Mouse (Mus musculus): Measurements from ENCODE around the gene Arf6.
"Not testable (repeated sequence)": the region's sequence is repeated elsewhere in the genome, so short reads cannot be mapped to it uniquely, and the experiment has no call there.

The Arf6 gene

DNA sequence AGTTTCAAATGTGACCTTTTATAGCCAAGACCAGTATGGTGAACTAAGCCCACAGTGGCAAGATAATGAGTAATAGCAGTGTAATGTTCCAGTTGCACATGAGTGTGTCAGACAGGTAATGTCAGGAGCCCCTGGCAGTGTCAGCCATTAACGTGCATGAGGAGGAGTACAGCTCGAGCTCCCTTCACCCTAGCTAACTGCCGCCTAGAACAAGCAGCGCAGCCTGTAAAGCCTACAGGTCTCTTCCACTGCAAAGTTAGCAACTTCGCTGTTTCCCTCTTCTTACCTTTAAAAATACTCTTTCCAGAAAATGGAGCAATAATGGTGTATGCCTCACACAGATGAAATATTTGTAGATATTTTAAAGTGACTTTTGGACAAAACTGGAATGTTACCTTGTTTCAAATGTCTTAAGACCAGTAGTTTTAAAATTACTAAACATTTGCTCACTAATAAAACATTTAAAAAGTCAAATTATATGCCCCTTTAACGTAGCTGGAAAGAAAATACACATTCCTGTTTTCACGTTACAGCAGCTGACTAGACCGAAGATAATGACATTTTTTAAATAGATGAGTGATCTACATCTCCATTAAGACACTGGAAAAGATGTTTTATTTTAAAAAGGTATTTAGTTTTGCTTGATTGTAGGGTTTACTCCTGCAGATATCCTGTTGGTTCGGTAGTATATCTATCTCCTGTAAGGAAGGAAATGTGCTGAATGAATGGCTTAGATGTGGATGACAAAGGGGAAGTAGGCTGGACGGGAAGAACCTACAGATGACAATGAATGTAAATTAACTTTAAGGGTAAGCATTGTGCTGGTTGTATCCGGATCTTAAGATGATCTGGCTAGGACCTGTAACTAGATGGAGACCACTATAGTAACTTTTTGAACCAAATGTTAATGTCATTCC lies 2.2 kb downstream of the Arf6 start:
- DNase-seq (ENCODE audit: low read depth in 1 of 2, low spot score in 2 of 2) = no peak

DNA sequence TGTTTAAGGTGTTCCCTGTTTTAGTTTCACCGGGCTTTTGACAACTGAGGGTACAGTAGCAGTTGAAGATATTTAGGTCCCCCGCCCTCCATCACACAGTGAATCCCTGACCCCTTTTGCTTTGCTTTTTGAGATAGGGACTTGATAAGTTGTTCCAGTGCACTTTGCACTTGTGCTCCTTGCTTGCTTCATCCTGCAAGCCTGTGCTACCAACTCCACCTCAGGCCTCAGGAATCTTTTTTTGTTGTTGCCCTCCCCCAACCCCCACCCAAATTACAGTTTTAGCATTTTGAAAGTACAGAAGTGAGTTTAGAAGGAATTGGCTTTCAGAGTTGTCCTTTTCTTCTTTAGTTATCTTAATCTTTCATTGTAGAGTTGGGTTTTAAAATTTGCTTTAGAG lies 4.2 kb downstream of the Arf6 start:
- no peak for DNase-seq (ENCODE audit: low read depth in 1 of 2, low spot score in 2 of 2)

DNA sequence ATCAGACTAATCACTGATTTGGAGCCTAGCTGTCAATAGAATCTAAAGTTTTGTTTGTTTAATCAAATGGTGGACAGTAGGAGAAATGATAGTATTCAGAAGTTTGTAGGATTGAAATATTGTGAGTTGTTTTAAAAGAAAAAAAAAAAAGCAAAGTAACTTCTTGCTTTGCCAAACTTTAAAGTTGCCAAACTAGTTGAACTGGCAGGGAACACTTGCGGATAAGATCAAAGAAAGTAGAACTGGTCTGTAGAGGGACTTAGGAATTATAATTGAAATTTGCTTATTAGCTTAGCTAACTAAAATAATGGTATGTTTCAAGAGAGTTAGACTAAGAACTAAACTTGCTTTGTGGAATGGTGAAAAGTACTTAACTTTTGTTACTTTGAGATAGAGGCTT lies 5.2 kb downstream of the Arf6 start:
- no peak for DNase-seq (ENCODE audit: low read depth in 1 of 2, low spot score in 2 of 2)

DNA sequence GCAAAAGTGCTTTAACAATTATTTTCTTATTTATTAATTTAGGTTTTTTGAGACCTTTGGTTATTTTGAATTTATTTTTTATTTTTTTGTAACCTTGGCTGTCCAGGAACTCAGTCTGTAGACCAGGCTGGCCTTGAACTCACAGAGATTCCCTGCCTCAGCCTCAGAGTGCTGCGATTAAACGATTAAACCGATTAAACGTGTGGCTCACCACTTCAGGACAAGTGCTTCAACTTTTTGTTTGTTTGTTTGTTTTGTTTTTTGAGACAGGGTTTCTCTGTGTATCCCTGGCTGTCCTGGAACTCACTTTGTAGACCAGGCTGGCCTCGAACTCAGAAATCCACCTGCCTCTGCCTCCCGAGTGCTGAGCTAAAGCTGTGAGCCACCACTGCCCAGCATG lies 5.7 kb downstream of the Arf6 start:
- not testable (repeated sequence) for DNase-seq (ENCODE audit: low read depth in 1 of 2, low spot score in 2 of 2)

DNA sequence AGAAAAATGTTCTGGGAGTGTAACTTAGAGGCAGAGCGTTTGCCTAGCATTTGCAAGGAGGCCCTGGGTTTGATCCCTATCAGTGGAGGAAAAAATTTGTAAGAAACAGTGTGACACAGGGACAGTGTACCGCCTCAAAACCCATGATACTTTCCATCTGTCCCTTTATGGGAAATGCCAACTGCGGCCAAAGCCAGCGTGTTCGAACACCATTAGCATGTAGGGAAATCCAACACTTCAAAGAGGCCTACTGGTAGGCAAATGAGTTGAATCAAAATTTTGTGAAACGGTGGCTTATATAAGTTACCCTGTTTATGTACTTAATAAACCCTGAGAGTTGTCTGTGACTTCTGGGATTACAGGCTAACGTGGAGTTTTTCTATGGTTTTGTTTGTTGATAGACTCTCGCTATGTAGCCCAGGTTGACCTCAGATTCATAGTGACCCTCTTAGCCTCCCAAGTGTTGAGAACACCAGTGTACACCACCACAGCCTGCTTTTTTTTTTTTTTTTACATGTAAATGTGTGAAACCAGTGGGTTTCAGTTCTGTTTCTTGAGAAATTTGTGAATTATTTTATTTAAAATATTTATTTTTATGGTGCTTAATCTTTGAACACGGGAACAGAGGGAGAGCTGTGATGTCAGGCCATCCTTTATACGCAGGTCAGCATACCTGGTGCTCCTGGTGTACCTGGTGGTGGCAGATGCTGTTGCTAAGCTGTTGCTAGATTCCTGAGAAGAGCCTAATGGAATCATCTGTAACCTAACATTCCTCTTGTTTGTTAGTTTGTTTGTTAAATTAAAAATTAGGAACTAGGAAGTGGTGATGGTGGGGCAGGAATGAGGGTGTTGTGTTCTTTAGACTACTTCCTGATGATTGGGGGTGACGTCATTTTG lies 6.9 kb downstream of the Arf6 start:
- no peak for DNase-seq (ENCODE audit: low read depth in 1 of 2, low spot score in 2 of 2)

DNA sequence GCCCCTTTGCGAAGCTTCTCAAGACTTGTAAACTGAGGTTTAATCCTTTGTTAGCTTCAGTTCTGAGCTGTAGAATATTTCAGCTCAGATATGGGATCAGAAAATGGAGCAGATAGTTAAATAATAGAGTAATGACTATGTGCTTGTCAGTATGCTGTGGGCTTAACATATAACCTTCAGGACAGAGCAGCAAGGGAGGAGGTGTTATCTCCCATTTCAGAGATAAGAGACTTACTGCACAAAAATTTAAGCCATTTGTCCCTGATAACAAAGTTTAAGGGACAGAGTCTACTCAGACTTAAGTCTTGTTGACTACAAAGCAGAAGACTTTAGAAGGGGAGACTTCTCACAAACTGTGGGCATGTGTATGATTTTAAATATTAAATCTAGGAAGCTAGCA lies 10.9 kb downstream of the Arf6 start:
- no peak for DNase-seq (ENCODE audit: low read depth in 1 of 2, low spot score in 2 of 2)

DNA sequence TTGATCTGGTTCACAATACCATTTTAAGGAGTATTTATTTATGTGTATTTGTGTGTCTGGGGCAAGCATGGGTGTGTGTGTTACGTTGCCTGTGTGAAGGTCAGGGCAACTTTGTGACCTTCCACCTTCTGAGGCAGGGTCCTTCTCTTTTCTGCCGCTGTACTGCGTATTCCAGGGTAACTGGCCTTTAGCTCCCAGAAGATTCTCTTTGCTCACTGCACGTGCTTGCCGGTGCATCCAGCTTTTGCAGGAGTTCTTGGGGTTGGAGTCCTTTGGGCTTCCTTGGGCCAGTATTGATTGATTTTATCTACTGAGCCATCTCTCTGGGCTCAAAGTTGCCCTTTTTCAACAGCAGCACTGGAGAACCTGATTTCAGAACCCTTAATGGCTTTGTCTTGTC lies 12.7 kb downstream of the Arf6 start:
- no peak for DNase-seq (ENCODE audit: low read depth in 1 of 2, low spot score in 2 of 2)

DNA sequence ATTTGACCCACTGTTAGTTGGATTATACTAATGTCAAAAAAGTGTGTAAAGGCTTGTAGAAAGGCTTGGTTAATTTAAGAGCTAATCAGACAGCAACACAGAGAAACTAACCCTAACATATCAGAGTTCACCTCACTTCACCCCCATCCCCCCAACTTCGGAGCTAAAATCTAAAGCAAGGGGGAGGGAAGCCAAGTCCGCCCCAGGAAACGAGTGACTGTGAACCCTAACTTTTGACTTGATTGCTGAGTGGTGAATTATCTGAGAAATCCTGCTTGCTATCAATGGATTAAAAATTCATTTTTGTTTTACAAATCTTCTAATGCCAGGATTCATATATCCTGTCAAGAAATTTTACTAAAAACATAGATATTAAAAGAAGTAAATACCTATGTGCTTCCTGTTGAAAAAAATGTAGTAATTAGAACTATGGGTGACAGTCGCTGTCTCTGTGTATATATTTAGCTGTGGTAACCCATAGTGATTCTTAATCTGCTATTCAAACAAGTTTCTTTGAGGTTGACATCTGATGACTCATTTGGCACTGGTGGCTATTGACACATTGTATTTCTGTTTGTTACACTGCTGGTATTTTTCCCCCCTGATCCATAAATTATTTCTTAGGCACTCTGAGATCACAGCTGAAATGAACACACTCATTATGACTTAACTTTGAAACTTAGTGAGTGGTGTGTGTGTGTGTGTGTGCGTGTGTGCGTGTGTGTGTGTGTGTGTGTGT lies 13.8 kb downstream of the Arf6 start:
- no peak for DNase-seq (ENCODE audit: low read depth in 1 of 2, low spot score in 2 of 2)

DNA sequence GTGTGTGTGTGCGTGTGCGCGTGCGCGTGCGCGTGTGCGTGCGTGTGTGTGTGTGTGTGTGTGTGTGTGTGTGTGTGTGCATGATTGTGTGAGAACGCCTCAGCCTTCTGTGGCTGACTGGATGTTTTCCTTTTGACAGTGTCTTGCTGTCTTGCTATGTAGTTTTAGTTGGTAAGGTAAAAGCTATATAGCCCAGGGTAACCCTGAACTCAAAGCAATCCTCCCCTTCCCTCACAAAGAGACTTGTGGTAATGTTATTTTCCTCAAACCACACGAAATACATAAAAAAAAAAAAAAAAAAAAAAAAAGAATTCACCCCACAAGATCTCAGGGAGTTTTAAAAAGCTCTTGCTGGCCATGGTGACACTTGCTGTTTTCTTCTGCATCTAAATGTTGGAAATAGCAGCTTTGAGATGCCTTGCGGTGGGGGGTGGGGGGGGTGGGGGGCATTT lies 14.4 kb downstream of the Arf6 start:
- DNase-seq (ENCODE audit: low read depth in 1 of 2, low spot score in 2 of 2) = not testable (repeated sequence)

DNA sequence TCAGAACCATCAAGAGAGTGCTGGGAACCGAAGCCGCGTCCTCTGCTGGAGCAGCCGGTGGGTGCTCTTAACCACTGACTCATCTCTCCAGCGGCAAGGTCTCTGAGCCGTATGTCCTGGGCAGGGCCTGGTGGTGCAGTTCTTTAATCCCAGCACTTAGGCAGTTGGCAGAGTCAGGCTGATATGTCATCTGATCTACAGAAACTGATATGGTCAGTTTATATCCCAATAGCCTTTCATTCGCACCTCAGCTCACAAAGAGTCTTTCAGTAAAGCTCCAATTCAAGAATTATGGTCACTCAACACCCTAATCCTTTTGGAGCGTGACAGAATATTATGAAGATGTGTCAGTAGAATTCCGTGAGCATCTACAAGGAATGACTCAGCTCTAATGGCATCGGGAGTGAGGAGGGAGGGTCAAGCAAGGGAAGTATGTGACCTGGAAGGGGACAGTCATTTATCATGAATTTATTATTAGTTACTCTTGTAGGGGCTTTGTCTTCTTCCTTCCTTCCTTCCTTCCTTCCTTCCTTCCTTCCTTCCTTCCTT lies 16.4 kb downstream of the Arf6 start:
- DNase-seq (ENCODE audit: low read depth in 1 of 2, low spot score in 2 of 2) = no peak

DNA sequence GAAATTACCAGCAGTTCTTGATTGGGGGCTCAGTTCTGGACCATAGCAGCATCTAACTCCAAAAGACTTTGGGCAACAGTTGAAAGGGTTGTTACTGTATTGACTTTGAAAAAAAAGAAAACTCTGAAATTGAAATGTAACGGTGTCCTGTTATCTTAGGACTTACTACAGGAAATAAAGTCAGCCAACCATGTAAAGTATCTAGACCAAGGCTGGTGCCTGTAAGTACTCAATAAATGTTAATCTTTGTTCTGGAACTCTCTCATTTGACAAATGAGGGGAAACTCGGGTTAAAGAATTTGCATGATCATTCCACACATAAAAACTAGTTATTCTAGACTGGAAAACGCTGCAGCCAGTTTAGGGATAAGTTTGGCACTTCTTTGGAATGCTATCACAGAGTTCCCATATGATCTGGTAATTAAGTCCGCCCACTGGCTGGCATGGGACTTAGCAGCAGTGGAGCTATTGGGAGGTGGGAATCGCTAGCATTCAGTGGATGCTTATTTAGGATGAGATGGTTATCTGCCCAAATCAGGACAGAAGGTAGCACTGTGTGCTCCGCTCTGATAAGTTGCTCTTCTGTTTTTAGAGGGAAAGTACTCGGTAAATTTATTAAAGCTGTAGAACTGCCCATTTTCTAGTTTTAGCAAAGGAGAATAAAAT lies 17.5 kb downstream of the Arf6 start:
- no peak for DNase-seq (ENCODE audit: low read depth in 1 of 2, low spot score in 2 of 2)

DNA sequence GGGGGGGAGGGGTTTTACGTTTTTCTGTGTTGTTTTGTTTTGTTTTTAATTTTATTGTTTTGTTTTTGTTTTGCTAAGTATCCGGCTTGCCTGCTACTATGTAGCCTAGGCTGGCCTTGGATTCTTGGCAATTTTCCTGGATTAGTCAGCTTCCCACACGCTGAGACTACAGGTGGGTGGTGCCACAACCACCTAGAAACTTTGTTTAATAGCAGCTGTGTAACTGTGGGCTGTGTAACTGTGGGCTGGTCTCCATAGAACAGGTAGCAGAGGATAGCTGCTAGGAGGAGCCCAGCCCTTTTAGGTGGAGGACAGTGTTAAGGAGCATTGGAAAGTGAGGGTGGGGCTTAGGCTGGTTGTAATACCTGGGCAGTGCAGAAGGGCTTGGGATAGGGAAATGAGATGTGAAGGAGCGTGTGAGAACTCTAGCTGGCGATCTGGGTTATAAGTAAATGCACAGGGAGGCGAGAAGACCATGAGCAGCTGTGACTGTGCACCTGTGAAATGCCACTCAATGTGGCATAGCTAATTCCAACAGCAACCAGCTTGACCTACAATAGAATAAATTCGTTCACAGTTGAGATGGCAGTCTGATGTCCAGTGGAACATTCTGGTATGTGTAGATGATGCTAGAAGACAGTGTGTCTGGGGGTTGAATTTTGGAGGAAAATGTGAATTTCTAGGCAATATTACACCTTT lies 18.2 kb downstream of the Arf6 start:
- DNase-seq (ENCODE audit: low read depth in 1 of 2, low spot score in 2 of 2) = no peak

DNA sequence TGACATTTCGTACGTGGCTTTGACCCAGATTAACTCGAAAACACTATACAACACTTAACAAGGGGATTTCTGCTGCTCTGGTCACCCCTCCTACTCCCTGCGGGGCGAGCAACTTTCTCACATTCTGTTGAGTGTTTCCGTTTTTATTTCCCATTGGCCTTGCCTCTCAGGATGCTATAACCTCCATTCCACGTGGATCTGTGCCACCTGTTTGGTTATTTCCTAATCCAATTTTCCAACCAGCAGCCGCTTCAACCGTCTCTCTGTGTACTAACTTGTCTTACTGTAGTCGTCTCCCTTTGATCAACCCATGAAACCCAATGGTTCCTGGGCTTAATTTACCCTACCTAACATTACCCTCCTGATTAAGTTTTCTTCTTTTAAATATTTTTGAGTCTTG lies 21.1 kb downstream of the Arf6 start:
- no peak for DNase-seq (ENCODE audit: low read depth in 1 of 2, low spot score in 2 of 2)

DNA sequence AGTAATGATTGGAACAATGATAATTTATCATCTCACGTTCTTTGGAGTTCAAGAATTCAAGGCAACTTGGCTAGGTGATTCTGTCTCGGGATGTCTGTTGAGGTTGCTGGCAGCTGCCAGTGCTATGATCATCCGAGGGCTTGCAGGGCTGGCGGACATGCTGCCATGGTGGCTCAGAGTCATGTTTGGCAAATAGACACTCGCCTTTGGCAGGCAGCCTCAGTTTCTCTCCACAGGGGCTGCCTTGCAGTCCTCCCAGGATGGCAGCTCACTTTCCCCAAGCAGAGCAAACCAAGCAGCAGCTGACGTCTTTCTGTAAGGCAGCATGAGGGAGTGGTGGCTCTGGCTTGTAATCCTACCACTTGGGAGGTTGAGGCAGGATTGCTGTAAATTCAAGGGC lies 22.5 kb downstream of the Arf6 start:
- DNase-seq (ENCODE audit: low read depth in 1 of 2, low spot score in 2 of 2) = no peak

DNA sequence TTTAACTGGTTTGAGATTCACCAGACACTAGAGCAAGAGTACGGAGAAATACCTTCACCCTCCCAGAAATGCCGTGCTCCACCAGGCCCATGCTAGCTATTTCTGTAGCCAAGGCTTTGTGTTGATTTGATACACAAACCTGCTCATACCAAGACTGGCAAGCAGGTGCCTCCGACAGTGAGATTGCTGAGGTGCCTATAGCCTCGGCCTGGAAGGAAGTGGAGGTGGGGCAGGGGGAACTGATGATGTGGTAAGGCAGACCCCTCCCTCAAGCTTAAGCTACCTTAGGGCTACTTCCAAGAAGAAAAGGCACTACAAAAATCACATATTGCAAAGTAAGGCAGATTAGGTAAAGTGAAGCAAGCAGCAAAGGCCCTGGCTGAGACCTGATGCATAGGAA lies 28.4 kb downstream of the Arf6 start:
- no peak for DNase-seq (ENCODE audit: low read depth in 1 of 2, low spot score in 2 of 2)

DNA sequence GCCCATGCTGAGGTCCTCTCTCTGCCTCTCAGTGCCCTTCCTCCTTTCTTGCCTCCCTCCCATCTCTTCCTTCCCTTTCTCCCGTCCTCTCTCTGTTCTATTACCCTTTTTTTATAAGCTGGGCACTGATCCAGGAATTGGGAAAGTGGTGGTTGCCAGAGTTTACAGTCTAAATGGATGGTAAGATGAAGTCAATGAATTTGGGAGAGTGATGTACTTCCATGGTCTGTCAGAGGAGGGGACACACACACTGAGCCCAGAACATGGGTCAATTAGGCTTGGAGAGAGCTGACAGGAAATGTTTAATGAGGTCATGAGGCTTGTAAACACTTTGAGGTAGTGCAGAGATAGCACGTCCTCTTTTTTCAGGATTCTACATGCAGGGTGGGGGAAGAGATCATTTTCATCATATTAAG lies 28.9 kb downstream of the Arf6 start:
- no peak for DNase-seq (ENCODE audit: low read depth in 1 of 2, low spot score in 2 of 2)

DNA sequence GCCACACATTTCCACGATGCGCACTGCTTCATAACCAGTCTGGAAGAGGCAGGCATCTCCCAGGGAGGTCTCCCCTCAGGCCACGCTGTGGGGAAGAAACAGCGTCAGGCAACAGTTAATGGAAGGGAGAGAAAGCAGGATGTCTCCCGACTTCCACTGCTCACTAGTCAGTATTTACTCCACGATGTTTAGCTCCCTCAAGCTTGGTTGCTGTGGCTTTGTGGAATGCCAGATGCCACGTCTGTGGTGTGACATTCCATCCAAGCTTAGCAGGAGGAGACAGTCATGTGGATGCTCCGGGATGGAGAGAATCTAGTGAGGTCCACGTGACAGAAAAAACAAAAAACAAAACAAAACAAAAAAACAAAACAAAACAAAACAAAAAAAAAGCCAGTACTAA lies 30.1 kb downstream of the Arf6 start:
- no peak for DNase-seq (ENCODE audit: low read depth in 1 of 2, low spot score in 2 of 2)

DNA sequence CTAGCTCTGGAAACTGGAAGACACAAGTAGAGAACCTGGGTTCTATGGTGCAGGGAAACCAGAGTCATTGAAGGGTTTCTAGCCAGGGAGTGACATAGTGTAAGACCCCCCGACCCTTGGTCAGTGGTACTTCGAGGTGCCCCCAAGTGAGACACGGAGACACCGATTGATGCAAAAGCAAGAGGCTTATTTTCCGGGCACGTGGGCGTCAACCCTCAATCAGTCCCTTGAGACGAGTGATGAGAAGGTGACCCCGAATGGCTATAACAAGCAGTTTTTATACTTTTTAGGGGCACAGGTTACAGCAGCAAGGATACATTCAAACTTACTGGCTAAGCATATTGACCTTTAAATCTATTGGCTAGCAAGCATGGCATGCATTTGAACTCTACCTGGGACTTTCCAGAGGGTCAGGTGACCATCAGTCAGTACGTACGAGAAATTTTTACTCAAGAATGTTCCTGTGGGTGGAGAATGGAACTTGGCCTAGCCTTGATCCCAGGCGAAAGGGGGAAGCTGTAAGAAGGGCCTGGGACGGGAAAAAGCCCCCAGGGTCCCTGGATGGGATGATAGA lies 30.7 kb downstream of the Arf6 start:
- DNase-seq (ENCODE audit: low read depth in 1 of 2, low spot score in 2 of 2) = no peak

DNA sequence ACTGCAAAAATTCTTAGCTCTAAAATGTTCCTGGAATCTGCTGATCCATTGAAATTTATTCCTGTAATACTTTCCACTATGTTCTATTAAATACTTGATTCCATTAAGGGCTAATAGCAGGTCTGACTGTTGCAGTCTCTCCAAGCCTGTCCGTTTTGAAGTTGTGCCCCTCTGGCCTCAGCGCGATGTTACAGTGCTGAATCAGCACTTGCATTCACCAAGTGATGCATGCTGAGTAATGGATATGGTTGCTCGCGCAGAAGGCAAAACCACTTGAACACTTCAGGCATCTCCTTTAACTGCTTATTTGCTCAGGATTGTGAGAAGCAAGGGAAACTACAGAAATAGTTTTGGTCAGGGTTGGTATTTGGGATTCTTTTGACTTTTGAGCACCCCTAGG lies 38.8 kb downstream of the Arf6 start:
- DNase-seq (ENCODE audit: low read depth in 1 of 2, low spot score in 2 of 2) = no peak

DNA sequence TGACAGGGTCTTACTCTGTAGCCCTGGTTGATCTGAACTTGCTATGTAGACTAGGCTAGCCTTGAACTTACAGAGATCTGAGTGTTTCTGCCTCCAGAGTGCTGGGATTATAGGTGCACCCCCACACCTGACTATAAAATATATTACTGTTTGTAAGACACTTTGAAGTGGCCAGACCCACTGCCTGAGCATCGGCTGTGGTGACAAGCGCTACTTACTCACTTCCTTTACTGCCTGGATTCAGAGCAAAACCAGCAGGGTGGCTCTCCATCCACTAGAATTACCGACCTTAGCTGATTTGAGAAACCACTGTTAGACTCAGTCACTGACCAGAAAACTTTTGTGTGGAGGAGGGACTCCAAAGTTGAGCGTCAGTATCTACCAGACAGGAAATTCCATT lies 40.0 kb downstream of the Arf6 start:
- DNase-seq (ENCODE audit: low read depth in 1 of 2, low spot score in 2 of 2) = no peak
